Mouse (Mus musculus) small intestine, adult 2 months (tissue): ENCODE data around the gene Tvp23a.

Source experiments
- CTCF ChIP-seq: fragments of 200-500 bp; IDR thresholded peaks from 2 replicates; pipeline ENCODE4 v1.5.1; 2012; ENCODE audit warnings: low read depth, mild to moderate bottlenecking, control low read depth, inconsistent platforms, low read length, moderate library complexity, mixed read lengths; ENCODE audit not compliant: insufficient replicate concordance, insufficient read length; ENCODE audit errors: extremely low read depth
- POLR2A ChIP-seq: fragments of 200-500 bp; IDR thresholded peaks from 2 replicates; pipeline ENCODE4 v1.6.1; 2012; ENCODE audit warnings: low read depth, mild to moderate bottlenecking, control low read depth, inconsistent platforms, low read length, moderate library complexity

DNA sequence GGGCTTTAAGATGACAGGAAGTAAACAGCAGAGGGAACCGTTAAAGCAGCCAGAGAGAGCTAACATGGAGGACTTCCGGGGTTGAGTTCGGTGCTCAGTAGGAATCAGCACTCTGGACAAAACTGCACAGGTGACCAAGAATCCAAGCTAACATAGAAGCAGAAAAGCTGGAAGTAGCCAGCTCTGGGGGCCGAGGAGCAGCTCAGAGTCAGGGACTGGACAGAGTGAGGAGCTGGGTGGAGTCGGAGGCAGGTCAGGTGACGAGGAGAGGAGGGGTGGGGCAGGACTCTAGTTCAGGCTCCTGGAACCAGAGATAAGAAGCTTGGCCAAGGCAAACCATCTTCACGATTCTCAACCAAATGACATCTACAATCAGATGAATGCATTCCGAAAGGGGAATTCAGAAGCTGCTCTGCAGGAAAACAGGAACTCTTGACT is 63.1 kb downstream of the Tvp23a start:
- TF ChIP-seq CTCF (no peak), POLR2A (no peak)
